Mouse (Mus musculus) megakaryocyte, embryonic 14.5 days (primary cell): ENCODE data around the gene Krtap3-2.

ENCODE experiments used
- FLI1 ChIP-seq: IDR thresholded peaks from 2 replicates; pipeline ENCODE4 v1.6.1; 2012; ENCODE audit warnings: low read length, inconsistent platforms, mixed read lengths
- GATA1 ChIP-seq: IDR thresholded peaks from 3 replicates; pipeline ENCODE4 v1.6.1; 2012; ENCODE audit warnings: mixed read lengths, low read length, inconsistent platforms, borderline replicate concordance

DNA sequence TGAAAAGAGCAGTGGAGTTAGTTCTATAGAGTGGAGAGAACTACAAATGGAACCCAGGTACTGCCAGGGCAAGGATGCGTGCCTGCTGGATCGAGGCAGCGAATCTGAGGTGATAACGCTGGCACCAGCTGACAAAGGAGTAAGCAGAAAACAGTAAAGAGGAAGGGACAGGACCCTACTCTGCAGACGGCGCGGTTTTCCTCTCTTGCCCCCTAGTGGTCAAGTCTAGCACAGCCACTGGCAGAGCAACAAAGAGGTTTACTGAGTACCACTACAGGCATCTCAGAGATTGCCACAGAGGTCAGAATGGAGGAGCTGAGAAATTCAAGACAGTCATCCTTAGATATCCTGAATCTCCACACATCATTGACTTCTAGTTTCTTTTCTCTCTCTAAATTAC, 17.5 kb upstream of the Krtap3-2 start:
- no peak for TF ChIP-seq GATA1
- no peak for TF ChIP-seq FLI1
